Mouse (Mus musculus) left cerebral cortex, postnatal 36 days (tissue): ENCODE results near the gene Olfr527. TPM values are rescaled to one million over a fixed set of nuclear protein-coding genes. Genes with fewer than 3 reads are reported as not detected.

ENCODE experiments used
- DNase-seq, 2 experiments: peaks; one replicate each; pipeline ENCODE4 v3.0.0; 2021 to 2022; ENCODE audit warnings: low spot score in 2 of 2, mixed read lengths in 1 of 2
- intact Hi-C: fragments of 180-260 bp; cut with DNase I; formaldehyde crosslinking; loops from one replicate; pipeline ENCODE4 v1.15.1; 2025
- total RNA-seq, 2 experiments: library from RNA; stranded (reverse); gene quantifications; 2 replicates each; pipeline ENCODE4 v1.2.3; 2021

Olfr527 gene
- total RNA-seq, result not detected

DNA sequence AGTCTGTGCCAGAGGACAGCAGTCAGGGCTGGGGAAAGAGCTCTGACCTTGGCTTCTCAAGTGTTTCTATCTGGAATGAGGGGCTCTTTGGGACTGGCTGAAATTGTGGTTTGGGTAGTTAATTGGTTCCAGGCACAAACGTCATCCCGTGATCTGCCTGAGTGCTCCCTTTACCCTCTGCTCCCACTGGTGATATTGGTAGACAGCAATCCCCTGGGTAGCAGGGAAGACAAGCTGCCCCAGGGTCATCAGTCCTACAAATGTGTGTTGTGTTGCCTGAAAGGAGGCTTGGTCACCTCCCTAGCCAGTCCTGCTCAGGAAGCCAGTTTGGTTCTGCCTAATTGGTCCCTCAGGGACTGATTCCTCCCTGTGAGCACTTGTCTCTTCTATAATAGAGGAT is at the start of gene Olfr527:
Gene Olfr527, plus strand, starts transcription at position 301 of the 400 bp plus-strand sequence.
- no peak for DNase-seq
- intact Hi-C loops, result no loop called here

DNA sequence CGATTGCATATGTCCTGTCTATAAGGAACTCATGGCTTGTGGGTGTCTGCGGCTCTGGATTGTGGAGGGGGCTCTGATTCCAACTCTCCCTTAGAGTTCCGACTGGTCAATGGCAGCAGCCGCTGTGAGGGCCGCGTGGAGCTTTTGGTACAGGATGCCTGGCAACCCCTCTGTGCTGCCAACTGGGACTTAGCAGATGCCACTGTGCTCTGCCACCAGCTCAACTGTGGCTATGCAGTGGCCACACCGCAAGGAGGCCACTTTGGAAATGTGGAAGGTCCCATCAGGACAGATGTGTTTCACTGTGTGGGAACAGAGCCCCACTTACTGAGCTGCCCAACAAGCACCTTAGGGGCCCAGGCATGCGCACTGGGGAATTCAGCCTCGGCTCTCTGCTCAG is 38.1 kb upstream of the Olfr527 start:
- DNase-seq, result no peak
- intact Hi-C loops, result no loop called here

DNA sequence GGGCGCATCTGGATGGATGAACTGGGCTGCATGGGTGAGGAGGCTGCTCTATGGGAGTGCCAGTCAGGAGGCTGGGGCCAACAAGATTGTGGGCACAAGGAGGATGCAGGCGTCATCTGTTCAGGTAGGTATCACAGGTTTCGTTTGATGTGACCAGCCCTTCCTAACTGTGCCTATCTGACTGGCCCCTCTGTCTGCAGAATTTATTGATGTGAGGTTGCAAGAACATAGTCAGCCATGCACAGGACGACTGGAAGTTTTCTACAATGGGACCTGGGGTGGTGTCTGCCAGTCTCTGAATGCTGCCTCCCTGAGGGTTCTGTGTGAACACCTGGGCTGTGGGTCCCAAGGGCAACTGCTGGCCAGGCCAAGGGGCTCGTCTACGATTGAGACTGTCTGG is 36.9 kb upstream of the Olfr527 start:
- no peak for DNase-seq
- intact Hi-C loops, result no loop called here

DNA sequence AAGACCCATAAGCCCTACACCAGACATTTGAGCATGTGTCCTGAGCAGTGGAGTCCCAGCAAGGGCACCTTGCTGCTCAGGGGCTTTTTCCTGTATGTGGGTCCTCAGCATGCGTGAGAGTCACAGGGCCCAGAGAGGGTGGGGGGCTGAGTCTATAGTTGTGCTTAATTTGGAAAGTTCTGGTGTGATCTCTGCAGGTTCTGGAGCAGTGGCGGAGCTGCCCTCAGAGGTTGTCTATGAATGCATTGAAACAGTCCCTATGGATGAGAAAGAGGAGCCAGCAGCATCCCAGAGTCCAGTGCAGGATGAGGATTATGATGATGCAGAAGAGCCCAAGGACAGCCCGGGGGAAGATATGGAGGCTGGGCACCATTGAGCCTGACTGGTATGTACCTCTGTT is 34.4 kb upstream of the Olfr527 start:
- no peak for DNase-seq
- intact Hi-C loops, result no loop called here

DNA sequence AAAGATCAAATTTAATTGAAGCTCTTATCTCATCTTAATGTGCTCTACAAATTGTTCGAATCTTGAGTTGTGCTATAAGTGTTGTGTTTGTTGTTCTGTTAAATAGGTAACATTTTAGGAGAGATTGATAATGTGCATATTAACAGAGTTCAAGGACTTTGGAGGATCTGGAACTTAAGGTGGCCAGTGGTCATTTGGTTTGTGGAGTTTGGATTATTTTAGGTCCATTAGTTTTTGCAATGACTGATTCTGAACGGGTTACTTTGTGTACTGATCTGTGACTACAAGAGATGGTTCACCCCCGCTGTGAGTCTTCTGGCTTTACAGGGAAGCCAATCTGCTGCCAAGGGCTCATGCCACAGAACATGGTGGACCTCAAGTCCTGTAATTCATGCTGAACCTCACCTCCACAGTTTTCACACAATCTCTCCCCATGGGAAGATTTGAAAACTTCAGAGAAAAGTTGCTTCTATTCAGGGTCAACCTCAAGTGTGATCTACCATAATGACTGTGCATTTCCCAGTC is 13.9 kb upstream of the Olfr527 start:
- intact Hi-C loops, result loop anchor here (1.0 kb wide), 1 partner anchor 100 kb away; no protein-coding TSS in a partner anchor
- DNase-seq, result no peak

DNA sequence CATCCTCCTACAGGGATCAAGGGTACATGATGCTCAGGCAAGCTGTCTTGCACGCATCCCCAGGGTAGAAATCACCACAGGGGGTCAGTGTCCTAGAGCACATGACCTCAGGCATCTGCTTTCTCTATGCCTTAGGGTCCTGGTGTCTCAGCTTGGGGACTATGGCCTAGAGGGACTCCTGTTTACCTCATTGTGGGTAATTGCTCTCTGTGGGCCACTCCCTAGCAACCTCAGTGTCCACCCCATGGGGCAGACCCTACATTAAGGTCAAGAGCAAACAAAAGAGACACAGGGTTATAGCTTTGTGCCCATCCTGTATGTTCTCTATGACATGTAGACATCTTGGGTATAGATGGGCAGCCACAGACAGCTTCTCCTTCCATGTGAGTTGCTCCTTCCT is 13.3 kb upstream of the Olfr527 start, which contains the start of gene Olfr525:
Gene Olfr525, plus strand, starts transcription at position 301 of the 400 bp plus-strand sequence.
- no peak for DNase-seq
- intact Hi-C loops, result loop anchor here (1.0 kb wide), 1 partner anchor 100 kb away; no protein-coding TSS in a partner anchor

DNA sequence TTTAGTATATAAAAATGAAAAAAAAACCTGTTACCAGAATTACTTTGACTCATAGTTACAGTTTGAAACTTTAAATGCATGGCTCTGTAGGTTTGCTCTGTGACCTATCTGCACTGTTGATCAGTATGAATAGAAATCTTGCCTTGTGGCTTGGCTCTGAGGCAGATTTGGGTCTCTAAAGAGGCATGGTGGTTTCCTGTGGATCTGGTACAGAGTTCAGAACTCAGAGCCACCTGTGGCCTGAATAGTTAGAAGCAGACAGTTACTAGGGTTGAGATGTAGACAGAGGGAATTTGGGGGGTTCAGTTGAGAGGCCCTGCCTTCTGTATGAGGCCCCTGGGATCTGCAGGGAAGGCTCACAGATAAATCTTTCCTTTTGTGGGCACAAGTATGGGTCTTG is 12.7 kb upstream of the Olfr527 start:
- intact Hi-C loops, result no loop called here
- DNase-seq, result no peak

DNA sequence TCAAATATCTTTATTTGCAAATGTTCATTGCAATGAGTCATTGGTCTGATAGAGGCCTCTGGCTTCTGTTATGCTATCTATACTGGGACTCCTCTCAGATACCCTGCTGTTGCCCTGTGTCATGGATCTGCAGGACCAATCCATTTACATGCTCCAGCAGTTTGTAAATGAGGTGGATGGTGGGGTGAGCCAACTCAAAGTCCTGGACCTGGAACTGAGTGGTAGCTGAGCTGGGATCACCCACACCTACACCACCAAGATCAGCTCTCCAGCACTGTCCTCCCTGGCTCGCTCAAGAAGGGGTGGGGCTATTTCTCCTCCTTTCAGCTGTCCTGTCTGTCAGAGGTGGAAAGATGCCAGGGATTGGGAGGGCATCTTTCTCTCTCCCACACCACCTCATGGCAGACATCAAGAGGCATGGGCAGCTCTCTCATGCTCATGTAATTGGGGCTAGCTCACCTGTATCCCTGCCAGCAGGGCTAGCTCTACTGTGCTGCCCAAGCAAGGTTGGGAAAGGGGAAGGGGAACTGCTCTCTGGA is 4.0 kb upstream of the Olfr527 start:
- intact Hi-C loops, result no loop called here
- no peak for DNase-seq

DNA sequence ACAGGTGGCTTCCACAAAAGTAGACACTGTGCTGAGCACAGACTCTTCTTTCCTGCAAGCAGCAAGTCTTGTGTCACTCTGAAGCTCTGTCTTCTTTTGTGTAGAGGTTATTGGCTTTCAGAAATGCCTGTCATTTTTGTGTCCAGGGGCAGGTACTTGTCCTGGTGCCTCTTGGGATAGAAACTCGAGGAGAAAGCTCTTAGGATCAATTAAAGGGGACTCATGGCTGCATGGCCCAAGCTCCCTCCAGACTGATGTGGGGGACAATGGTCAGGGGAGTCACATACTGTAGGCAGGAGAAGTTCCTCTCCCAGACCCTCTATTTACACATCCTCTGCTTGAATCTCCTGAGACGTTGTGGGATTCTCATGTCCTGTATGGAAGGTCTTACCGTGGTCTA is 27.8 kb downstream of the Olfr527 start, which contains the start of gene Olfr60:
Gene Olfr60, minus strand, starts transcription at position 101 of the 400 bp plus-strand sequence.
- intact Hi-C loops, result no loop called here
- DNase-seq, result no peak

DNA sequence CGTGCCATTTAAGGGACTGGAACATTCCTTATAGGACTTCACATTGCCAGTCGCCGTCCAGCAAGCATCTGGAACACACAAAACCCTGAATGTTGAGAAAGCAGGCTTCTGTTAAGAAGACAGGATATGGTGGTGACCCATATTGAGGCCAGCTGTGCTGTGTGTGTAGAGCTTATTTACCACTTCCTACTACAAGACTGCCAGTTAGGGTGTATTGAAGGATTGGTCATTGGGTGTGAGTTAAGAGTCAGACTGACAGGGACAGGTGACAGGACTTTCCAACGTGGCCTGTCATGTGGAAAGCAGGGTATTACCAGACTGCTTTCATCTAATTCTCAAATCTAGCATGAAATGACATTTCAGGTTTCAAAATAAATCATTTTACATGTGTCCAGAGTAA is 40.5 kb downstream of the Olfr527 start:
- intact Hi-C loops, result no loop called here
- DNase-seq, result no peak

DNA sequence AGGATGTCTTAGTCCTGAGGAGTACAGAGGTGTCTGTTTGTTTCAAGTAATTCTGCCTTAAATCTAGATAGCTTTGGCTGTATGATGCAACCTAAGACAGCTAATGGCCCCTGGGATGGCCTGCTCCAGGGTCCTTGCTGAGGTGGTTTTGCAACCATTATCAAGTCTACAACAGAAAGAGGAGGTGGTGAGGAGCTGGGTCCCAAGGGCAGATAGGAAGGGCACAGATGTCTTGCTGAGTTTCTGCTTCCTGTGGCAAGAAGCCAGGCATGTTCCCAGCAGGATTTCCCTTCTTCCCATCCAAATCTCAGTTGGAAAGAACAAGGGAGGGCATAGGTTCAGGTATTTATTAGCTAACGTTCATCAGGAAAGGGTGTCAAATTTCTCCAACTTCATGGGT is 42.4 kb downstream of the Olfr527 start, which contains the start of gene Olfr530:
Gene Olfr530, minus strand, starts transcription at position 101 of the 400 bp plus-strand sequence.
- no peak for DNase-seq
- intact Hi-C loops, result no loop called here

DNA sequence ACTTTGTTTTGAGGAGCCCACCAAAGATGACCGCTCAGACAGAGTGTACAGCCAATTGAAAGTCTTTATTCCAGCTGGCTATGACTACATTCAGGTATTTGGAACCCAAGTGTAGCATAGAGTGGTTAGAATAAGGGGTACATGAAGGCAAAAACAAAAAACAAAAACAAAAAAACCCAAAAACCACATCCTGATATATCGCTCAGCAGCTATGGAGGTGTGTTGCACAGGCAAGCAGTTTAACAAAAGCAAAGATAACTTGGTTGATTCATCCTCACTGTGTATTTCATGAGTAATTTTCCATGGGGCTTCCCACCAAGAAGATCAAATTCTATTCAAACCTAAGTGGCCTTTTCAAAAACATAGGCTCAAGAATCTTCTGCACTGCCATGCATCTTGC is 43.1 kb downstream of the Olfr527 start:
- intact Hi-C loops, result no loop called here
- no peak for DNase-seq

Other genes starting within 250 kb of the Olfr527 start
- not detected for gene Prap1, start 240.6 kb upstream of the Olfr527 start, total RNA-seq
- gene Fuom, start 231.6 kb upstream of the Olfr527 start, total RNA-seq, result 10 to 100 TPM; 47.5 to 52.8 TPM
- 1 to 10 TPM; 5.6 TPM for gene Paox, start 218.2 kb upstream of the Olfr527 start, total RNA-seq
- 10 to 100 TPM; 51.0 to 53.0 TPM for gene Echs1, start 217.5 kb upstream of the Olfr527 start, total RNA-seq
- 10 to 100 TPM; 20.8 to 20.9 TPM for gene Mtg1, start 196.5 kb upstream of the Olfr527 start, total RNA-seq
- 100 to 1,000 TPM; 141 to 186 TPM for gene Sprn, start 179.1 kb upstream of the Olfr527 start, total RNA-seq
- gene Olfr522, start 169.3 kb upstream of the Olfr527 start, total RNA-seq, result not detected
- gene Olfr523, start 160.8 kb upstream of the Olfr527 start, total RNA-seq, result not detected
- not detected for gene Olfr524, start 128.1 kb upstream of the Olfr527 start, total RNA-seq
- not detected for gene Cd163l1, start 115.8 kb upstream of the Olfr527 start, total RNA-seq
- not detected for gene 5830411N06Rik, start 86.7 kb upstream of the Olfr527 start, total RNA-seq
- not detected for gene Olfr525, start 13.2 kb upstream of the Olfr527 start, total RNA-seq
- not detected for gene Olfr60, start 27.7 kb downstream of the Olfr527 start, total RNA-seq
- gene Olfr530, start 42.3 kb downstream of the Olfr527 start, total RNA-seq, result not detected
- gene Olfr531, start 68.9 kb downstream of the Olfr527 start, total RNA-seq, result not detected
- not detected for gene Olfr532, start 87.6 kb downstream of the Olfr527 start, total RNA-seq
- gene Olfr533, start 129.4 kb downstream of the Olfr527 start, total RNA-seq, result not detected
- not detected for gene Olfr535, start 150.2 kb downstream of the Olfr527 start, total RNA-seq
- not detected for gene Olfr536, start 173.4 kb downstream of the Olfr527 start, total RNA-seq
- gene Olfr538, start 233.9 kb downstream of the Olfr527 start, total RNA-seq, result not detected